Mouse (Mus musculus) left cerebral cortex, adult 2 months (tissue): ENCODE results near the gene Acer2. TPM values are rescaled to one million over a fixed set of nuclear protein-coding genes. Genes with fewer than 3 reads are reported as not detected.

Source experiments
- DNase-seq, 2 experiments: peaks; one replicate each; pipeline ENCODE4 v3.0.0; 2021 to 2022; ENCODE audit warnings: low spot score in 2 of 2, mixed read lengths in 1 of 2; ENCODE audit errors: extremely low spot score in 1 of 2
- H3K27ac ChIP-seq: fragments of 200-600 bp; 2 replicates; pipeline ENCODE4 v1.8.1; 2022
- H3K4me3 ChIP-seq: fragments of 200-600 bp; 2 replicates; pipeline ENCODE4 v1.8.1; 2022
- CTCF ChIP-seq: fragments of 200-600 bp; IDR thresholded peaks from 2 replicates; pipeline ENCODE4 v1.8.1; 2022; ENCODE audit warnings: antibody characterized with exemption, mild to moderate bottlenecking, moderate library complexity
- intact Hi-C: fragments of 180-260 bp; cut with DNase I; formaldehyde crosslinking; loops from one replicate; pipeline ENCODE4 v1.15.1; 2025
- total RNA-seq, 2 experiments: library from RNA; stranded (reverse); gene quantifications; 2 replicates each; pipeline ENCODE4 v1.2.3; 2021

Gene Acer2
- total RNA-seq, 2 experiments from 2014 or later = 6.7 to 8.1 TPM

- TF ChIP-seq CTCF = no peak
- H3K27ac ChIP-seq = peak within 1 kb of the TSS; percentile 95
- DNase-seq = peak; percentile 95 to 97
- peak within 1 kb of the TSS; percentile 92 for H3K4me3 ChIP-seq
- intact Hi-C loops = loop anchor here (5.0 kb wide), 2 partner anchors 245 to 505 kb away; partner anchors contain the start of gene Haus6
Observed at GRCm38 (mm10) chr4:86857113-86858069, 16.8 kb upstream of the Acer2 start, which contains the start of gene Rps6. TSS of gene Rps6 (minus strand) at chr4:86857412.

- Histone ChIP-seq H3K27ac (peak overlapping the region; percentile 95), H3K4me3 (peak overlapping the region; percentile 92)
- DNase-seq = no peak
- TF ChIP-seq CTCF = no peak
- intact Hi-C loops = loop anchor here (5.0 kb wide), 2 partner anchors 246 to 504 kb away; partner anchors contain the start of gene Haus6
Observed at GRCm38 (mm10) chr4:86858070-86858440, 16.1 kb upstream of the Acer2 start.

- Histone ChIP-seq H3K27ac (no peak overlapping the region), H3K4me3 (no peak overlapping the region)
- TF ChIP-seq CTCF = no peak; the same call in 1 of the 2 replicates
- intact Hi-C loops = no loop called here
- no peak for DNase-seq
Observed at GRCm38 (mm10) chr4:86864087-86864486, 10.1 kb upstream of the Acer2 start.

GRCm38 (mm10) chr4:86871988-86872387 lies 2.2 kb upstream of the Acer2 start:
- TF ChIP-seq CTCF = no peak; the same call in 1 of the 2 replicates
- DNase-seq = no peak
- intact Hi-C loops = no loop called here
- Histone ChIP-seq H3K27ac (no peak overlapping the region), H3K4me3 (no peak overlapping the region)

GRCm38 (mm10) chr4:86873072-86873471 lies 1.1 kb upstream of the Acer2 start:
- no peak for TF ChIP-seq CTCF
- no peak overlapping the region for H3K4me3 ChIP-seq
- intact Hi-C loops = no loop called here
- DNase-seq = no peak
- no peak overlapping the region for H3K27ac ChIP-seq

GRCm38 (mm10) chr4:86879477-86879876 lies 5.3 kb downstream of the Acer2 start:
- DNase-seq = no peak
- Histone ChIP-seq H3K4me3 (no peak overlapping the region), H3K27ac (no peak overlapping the region)
- TF ChIP-seq CTCF = no peak
- intact Hi-C loops = no loop called here

- no peak for DNase-seq
- TF ChIP-seq CTCF = no peak
- intact Hi-C loops = no loop called here
- H3K4me3 ChIP-seq = no peak overlapping the region
- no peak overlapping the region for H3K27ac ChIP-seq
Observed at GRCm38 (mm10) chr4:86881178-86881577, 7.0 kb downstream of the Acer2 start.

- TF ChIP-seq CTCF = no peak
- H3K27ac ChIP-seq = no peak overlapping the region
- no peak for DNase-seq
- intact Hi-C loops = no loop called here
- no peak overlapping the region for H3K4me3 ChIP-seq
Observed at GRCm38 (mm10) chr4:86882413-86882812, 8.2 kb downstream of the Acer2 start.

GRCm38 (mm10) chr4:86884945-86885344 lies 10.7 kb downstream of the Acer2 start:
- Histone ChIP-seq H3K4me3 (no peak overlapping the region), H3K27ac (no peak overlapping the region)
- DNase-seq = no peak
- TF ChIP-seq CTCF = peak; percentile 55
- intact Hi-C loops = no loop called here

- no peak for TF ChIP-seq CTCF
- DNase-seq = no peak
- intact Hi-C loops = no loop called here
- H3K27ac ChIP-seq = no peak overlapping the region
- peak overlapping the region; percentile 25 for H3K4me3 ChIP-seq
Observed at GRCm38 (mm10) chr4:86885790-86886159, 11.6 kb downstream of the Acer2 start.

- TF ChIP-seq CTCF = no peak
- no peak for DNase-seq
- Histone ChIP-seq H3K27ac (no peak overlapping the region), H3K4me3 (peak overlapping the region; percentile 25)
- intact Hi-C loops = no loop called here
Observed at GRCm38 (mm10) chr4:86886160-86886878, 12.1 kb downstream of the Acer2 start.

GRCm38 (mm10) chr4:86887879-86888278 lies 13.7 kb downstream of the Acer2 start:
- DNase-seq = no peak
- Histone ChIP-seq H3K27ac (no peak overlapping the region), H3K4me3 (no peak overlapping the region)
- peak; percentile 22 for TF ChIP-seq CTCF
- intact Hi-C loops = loop anchor here (2.0 kb wide), 1 partner anchor 37 kb away; no protein-coding TSS in a partner anchor
